Mouse (Mus musculus): ENCODE data around the gene Olfr1469.
"Not testable (repeated sequence)": the region's sequence is repeated elsewhere in the genome, so short reads cannot be mapped to it uniquely, and the experiment has no call there.

The Olfr1469 gene

DNA sequence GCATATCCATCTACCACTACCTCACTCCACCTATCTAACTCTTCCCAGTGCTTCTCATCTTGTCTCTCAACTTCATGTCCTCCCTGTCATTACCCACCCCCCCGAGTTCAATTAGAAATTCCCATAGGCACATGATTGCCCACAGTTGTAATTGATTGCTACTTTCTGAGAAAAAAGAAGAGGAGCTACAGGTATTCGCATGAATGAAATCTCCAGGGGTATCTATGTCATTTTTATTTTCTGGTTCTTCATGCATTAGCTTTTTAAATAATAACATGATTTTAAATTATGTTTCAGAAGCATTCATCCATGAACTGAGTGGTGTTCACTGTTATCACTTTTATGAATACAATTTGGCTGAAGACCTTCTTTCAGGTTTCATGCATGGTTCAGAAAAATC is at the start of gene Olfr1469:
Olfr1469 (plus strand) TSS at position 301 of the 400 bp plus-strand sequence.
- no peak for DNase-seq (ENCODE audit: low read depth, low spot score)

DNA sequence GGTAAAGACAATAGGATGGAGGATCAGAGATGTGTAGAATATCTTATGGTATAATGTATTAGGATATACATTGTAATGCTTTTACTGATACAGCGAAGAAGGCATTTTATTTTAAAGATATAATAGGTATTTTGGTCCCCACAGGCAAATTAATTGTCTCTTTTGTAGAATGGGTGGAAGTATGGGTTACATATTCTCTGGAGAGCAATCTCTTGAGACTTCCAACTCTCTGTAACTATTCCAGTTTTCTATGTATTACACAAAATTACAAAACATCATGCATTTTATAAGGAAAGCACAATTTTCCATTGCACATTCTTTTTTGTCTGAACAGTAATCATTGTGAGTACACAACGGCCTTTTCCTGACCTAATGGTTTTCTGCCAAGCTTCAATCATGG is 45.7 kb upstream of the Olfr1469 start, which contains the start of gene Olfr1467:
Olfr1467 (plus strand) TSS at position 301 of the 400 bp plus-strand sequence.
- no peak for DNase-seq (ENCODE audit: low read depth, low spot score)

DNA sequence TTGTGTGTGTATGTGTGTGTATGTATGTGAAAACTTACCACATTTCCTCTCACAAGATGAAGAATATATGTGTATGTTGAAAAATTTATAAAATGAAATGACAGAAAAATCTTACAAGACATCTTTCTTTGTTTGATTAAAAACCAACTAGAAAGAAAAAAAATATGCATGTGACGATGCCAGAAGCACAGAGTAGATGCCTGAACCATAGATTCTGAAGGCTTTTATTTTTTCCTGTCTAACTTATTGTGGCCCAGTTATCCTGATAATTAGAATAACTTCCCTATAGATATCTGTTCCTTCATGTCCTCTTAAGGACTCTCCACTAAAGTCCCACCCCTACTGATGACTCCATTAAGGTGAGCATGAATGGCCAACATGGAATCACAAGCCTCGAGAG is 35.5 kb downstream of the Olfr1469 start, which contains the start of gene Olfr1471:
Olfr1471 (plus strand) TSS at position 301 of the 400 bp plus-strand sequence.
- not testable (repeated sequence) for DNase-seq (ENCODE audit: low read depth, low spot score)

DNA sequence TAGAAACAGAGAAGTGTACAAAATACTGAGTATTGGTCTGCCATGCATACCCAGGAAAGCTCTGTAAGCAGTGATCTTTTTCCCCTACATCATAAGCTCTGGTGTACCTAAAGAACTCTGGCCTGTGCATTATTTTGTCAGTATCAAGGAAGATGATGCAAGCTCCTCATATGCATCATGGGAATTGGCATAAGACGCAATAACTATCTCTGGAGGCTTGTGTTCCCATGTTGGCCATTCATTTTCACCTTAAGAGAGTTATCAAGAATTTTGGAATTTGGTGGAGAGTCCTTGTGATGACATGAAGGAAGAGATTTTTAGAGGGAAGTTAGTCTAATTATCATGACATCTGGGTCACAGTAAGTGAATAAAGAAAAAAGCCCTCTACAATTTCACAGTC is 48.3 kb downstream of the Olfr1469 start, which contains the start of gene Olfr1472:
Olfr1472 (minus strand) TSS at position 101 of the 400 bp plus-strand sequence.
- DNase-seq (ENCODE audit: low read depth, low spot score), result no peak
